Mouse (Mus musculus): ENCODE results near the gene Nupl1.

- TF ChIP-seq CTCF (IDR thresholded peaks at IDR 0.05; ENCODE audit: control insufficient read depth, insufficient read depth, low read length) (no peak), POLR2A (IDR thresholded peaks at IDR 0.05; ENCODE audit: borderline replicate concordance, control insufficient read depth, low read depth, low read length) (no peak)
Measured at GRCm38 (mm10) chr14:60252004-60253000, 1.1 kb upstream of the Nupl1 start.
